Mouse (Mus musculus): ENCODE results near the gene Ispd.

DNA sequence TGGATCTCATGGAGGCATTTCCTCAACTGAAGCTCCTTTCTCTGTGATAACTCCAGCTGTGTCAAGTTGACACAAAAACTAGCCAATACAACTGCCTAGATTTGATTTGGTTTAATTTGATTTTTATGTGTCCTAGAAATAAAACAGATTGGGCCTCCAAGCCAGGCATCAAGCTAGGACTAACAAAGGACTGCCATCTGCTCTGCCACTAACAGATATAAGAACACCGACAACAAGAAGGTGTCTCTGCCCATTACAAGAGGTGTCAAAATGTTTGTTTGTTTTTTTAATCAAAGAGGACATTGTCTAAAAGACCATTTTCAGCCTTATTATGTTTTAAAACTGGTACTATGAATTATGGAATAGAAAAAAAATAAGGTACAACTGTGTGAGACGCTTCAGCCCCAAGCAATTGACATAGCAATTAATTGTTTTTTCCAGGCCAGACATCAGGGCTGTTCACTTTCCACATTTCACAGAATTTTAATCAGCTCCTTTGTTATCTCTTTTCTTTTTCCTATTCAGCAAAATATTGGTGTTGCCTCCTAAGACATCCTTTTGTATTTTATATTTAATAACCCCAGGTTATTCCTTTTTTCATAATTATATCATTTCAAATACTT lies 299.7 kb downstream of the Ispd start:
- no peak for TF ChIP-seq CTCF (IDR thresholded peaks at IDR 0.05)
- no peak for TF ChIP-seq EP300 (IDR thresholded peaks at IDR 0.05)

All from lung, postnatal 0 days (tissue).